Mouse (Mus musculus) heart, adult 2 months (tissue): ENCODE data around the gene Gm17657. TPM values are rescaled to one million over a fixed set of nuclear protein-coding genes. Genes with fewer than 3 reads are reported as not detected.

ENCODE experiments used
- DNase-seq, 2 experiments: peaks; one replicate each; pipeline ENCODE4 v3.0.0; 2021
- H3K27ac ChIP-seq: fragments of 200-600 bp; 2 replicates; pipeline ENCODE4 v1.8.1; 2022
- H3K27me3 ChIP-seq: fragments of 200-500 bp; 2 replicates; pipeline ENCODE4 v1.6.1; 2012; ENCODE audit warnings: mild to moderate bottlenecking, low read length, inconsistent platforms, mixed read lengths; ENCODE audit not compliant: control insufficient read depth, insufficient read depth
- H3K36me3 ChIP-seq: fragments of 200-500 bp; 2 replicates; pipeline ENCODE4 v1.6.1; 2012; ENCODE audit warnings: low read length, inconsistent platforms; ENCODE audit not compliant: control insufficient read depth, insufficient read depth
- H3K4me1 ChIP-seq: fragments of 200-500 bp; 2 replicates; pipeline ENCODE4 v1.6.1; 2011; ENCODE audit warnings: low read length; ENCODE audit not compliant: control insufficient read depth, insufficient read depth
- H3K4me3 ChIP-seq: fragments of 200-600 bp; 2 replicates; pipeline ENCODE4 v1.8.1; 2022
- H3K79me2 ChIP-seq: fragments of 200-500 bp; replicated peaks from 2 replicates; pipeline ENCODE4 v1.6.1; 2012; ENCODE audit warnings: mild to moderate bottlenecking, inconsistent platforms, low read length, moderate library complexity, mixed read lengths; ENCODE audit not compliant: control insufficient read depth, insufficient read depth
- H3K9ac ChIP-seq: fragments of 200-500 bp; 2 replicates; pipeline ENCODE4 v1.6.1; 2012; ENCODE audit warnings: low read depth, mild to moderate bottlenecking, control low read depth, inconsistent platforms, low read length, mixed read lengths
- CTCF ChIP-seq: fragments of 200-600 bp; IDR thresholded peaks from 2 replicates; pipeline ENCODE4 v1.8.1; 2022; ENCODE audit warnings: antibody characterized with exemption, mild to moderate bottlenecking, moderate library complexity
- EP300 ChIP-seq: fragments of 200-500 bp; IDR thresholded peaks from 2 replicates; pipeline ENCODE4 v1.6.1; 2011; ENCODE audit warnings: low read depth, low read length, control low read depth; ENCODE audit not compliant: insufficient read depth
- POLR2A ChIP-seq: fragments of 200-500 bp; IDR thresholded peaks from 2 replicates; pipeline ENCODE4 v1.6.1; 2011; ENCODE audit warnings: mild to moderate bottlenecking, low read depth, low read length, control low read depth; ENCODE audit not compliant: insufficient read depth
- WGBS: fragments of 180-500 bp; shearing (Covaris S2); methylation state at CpG from one replicate; pipeline ENCODE4 v1.1.7; 2018; 5-methylcytosine and 5-hydroxymethylcytosine counted together
- intact Hi-C: fragments of 180-260 bp; cut with DNase I; formaldehyde crosslinking; loops from one replicate; pipeline ENCODE4 v1.15.1; 2025
- long read RNA-seq: library from polyadenylated mRNA; stranded (forward); transcript quantifications from one replicate; pipeline ENCODE4 v2.0.0, GENCODE M21; 2021
- polyA plus RNA-seq: library from polyadenylated mRNA; depleted of rRNA; stranded (reverse); fragments of >200 nt; gene quantifications from 2 replicates; pipeline ENCODE4 v1.2.3, GENCODE M21; 2012; rRNA removed
- total RNA-seq, 2 experiments: library from RNA; stranded (reverse); gene quantifications; 2 replicates each; pipeline ENCODE4 v1.2.3; 2021

Gm17657 gene
- total RNA-seq: not detected
- not detected in 2 replicates for polyA plus RNA-seq
- long read RNA-seq: 0 reads

GRCm38 (mm10) chr17:29549543-29550428 is at the start of gene Gm17657, which contains the start of gene Tbc1d22b:
Gm17657 (minus strand) TSS chr17:29549638.
Tbc1d22b (plus strand) TSS chr17:29549785.
- H3K27me3 ChIP-seq: no peaks in the 10 kb centered on the region
- intact Hi-C loops: no loop called here
- WGBS: under 1% methylated on average over 41 of the region's 44 CpGs
- H3K4me3 ChIP-seq: peak within 1 kb of the TSS; percentile 58
- H3K79me2 ChIP-seq: 0 out of 2 replicates have a peak, but pooled peaks cover 4% of the 10 kb centered on the region
- peak within 1 kb of the TSS; percentile 77 for H3K27ac ChIP-seq
- DNase-seq: peak; percentile 91 to 95
- H3K36me3 ChIP-seq: no peaks in the 10 kb centered on the region; the same call in 1 of the 2 replicates
- TF ChIP-seq EP300: no peak
- 0 out of 2 replicates have a peak, but pooled peaks have one; percentile 48 for TF ChIP-seq POLR2A
- H3K4me1 ChIP-seq: peaks cover 9% of the 10 kb centered on the region
- peak within 1 kb of the TSS; percentile 82 for H3K9ac ChIP-seq

GRCm38 (mm10) chr17:29599051-29599450 is 49.6 kb upstream of the Gm17657 start:
- Histone ChIP-seq H3K9ac (no peak overlapping the region), H3K36me3 (no peaks in the 10 kb centered on the region), H3K27me3 (no peaks in the 10 kb centered on the region), H3K4me1 (no peaks in the 10 kb centered on the region), H3K27ac (no peak overlapping the region), H3K4me3 (no peak overlapping the region), H3K79me2 (no peaks in the 10 kb centered on the region)
- WGBS: 96% methylated on average over 14 of the region's 14 CpGs
- no peak for TF ChIP-seq POLR2A
- no peak for TF ChIP-seq CTCF
- TF ChIP-seq EP300: no peak
- no peak for DNase-seq
- intact Hi-C loops: no loop called here

- Histone ChIP-seq H3K4me3 (no peak overlapping the region), H3K4me1 (no peaks in the 10 kb centered on the region), H3K27me3 (no peaks in the 10 kb centered on the region), H3K27ac (no peak overlapping the region), H3K36me3 (no peaks in the 10 kb centered on the region), H3K79me2 (no peaks in the 10 kb centered on the region), H3K9ac (no peak overlapping the region)
- TF ChIP-seq EP300 (no peak), POLR2A (no peak), CTCF (no peak)
- intact Hi-C loops: no loop called here
- DNase-seq: no peak
- 89% methylated on average over 13 of the region's 13 CpGs for WGBS
These were observed 47.3 kb upstream of the Gm17657 start for GRCm38 (mm10) chr17:29596771-29597132.

- 72% methylated on average over 15 of the region's 15 CpGs for WGBS
- no peak overlapping the region for H3K27ac ChIP-seq
- H3K27me3 ChIP-seq: no peaks in the 10 kb centered on the region
- H3K4me1 ChIP-seq: no peaks in the 10 kb centered on the region
- peak in 1 of 2 experiments; percentile 19 for DNase-seq
- no peak overlapping the region for H3K9ac ChIP-seq
- H3K79me2 ChIP-seq: no peaks in the 10 kb centered on the region
- intact Hi-C loops: no loop called here
- H3K4me3 ChIP-seq: no peak overlapping the region
- H3K36me3 ChIP-seq: no peaks in the 10 kb centered on the region
- TF ChIP-seq EP300 (no peak), POLR2A (no peak), CTCF (no peak)
These were observed 46.7 kb upstream of the Gm17657 start for GRCm38 (mm10) chr17:29595891-29596770.

GRCm38 (mm10) chr17:29589221-29589898 is 39.9 kb upstream of the Gm17657 start:
- Histone ChIP-seq H3K4me1 (no peaks in the 10 kb centered on the region), H3K27me3 (no peaks in the 10 kb centered on the region), H3K27ac (no peak overlapping the region), H3K9ac (no peak overlapping the region), H3K4me3 (no peak overlapping the region), H3K79me2 (no peaks in the 10 kb centered on the region), H3K36me3 (no peaks in the 10 kb centered on the region)
- DNase-seq: no peak
- WGBS: 92% methylated on average over 11 of the region's 11 CpGs
- TF ChIP-seq POLR2A: no peak
- TF ChIP-seq EP300: no peak
- no peak for TF ChIP-seq CTCF
- intact Hi-C loops: no loop called here
